Mouse (Mus musculus) c-Kit-positive CD71-positive TER-119-positive erythroid progenitor cells, embryonic 14.5 days (primary cell): ENCODE data around the gene Exd2.

Experiments
- DNase-seq: peaks from one replicate; pipeline ENCODE4 v3.0.0-alpha.2; 2013; ENCODE audit warnings: low spot score

Exd2 gene

DNA sequence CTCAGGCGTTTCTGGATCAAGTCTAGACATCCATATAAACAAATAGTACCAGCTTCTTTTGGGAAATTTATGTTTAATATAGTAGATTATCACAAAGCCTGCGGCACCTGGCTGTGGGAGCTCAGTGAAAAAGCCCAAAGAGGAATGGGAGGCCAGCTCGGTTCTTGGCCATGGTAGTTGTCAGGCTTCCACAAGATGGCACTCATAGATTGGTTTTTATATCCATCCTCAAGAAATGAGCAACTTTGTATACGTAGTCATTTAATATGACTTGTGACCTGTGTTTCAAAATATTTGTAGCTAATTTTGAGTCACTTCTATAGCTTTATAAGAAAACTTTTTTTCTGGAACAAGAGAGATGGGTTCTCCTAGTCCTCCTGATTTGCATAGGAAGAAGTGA is 35.5 kb downstream of the Exd2 start:
- no peak for DNase-seq

DNA sequence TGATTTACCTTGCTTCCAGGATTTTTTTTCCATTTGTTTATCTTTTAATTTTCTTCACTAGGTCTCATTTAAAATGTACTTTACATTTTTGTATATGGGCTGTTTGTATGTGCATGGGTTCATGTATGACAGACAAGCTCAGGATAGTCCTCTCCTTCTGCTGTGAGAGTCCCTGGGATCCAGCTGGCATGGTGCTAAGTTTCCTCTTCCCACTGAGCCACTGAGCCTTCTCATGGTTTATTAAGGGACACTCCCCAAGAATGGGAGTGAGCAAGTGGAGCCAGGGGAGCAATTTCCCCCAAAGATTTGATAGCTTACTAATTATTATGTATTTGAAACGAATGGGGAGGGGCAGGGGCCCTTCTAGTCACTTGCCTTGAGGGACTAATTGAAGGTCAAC is 37.6 kb downstream of the Exd2 start:
- no peak for DNase-seq

GRCm38 (mm10) chr12:80504718-80505117 is 41.8 kb downstream of the Exd2 start:
- no peak for DNase-seq

- no peak for DNase-seq
Observed at GRCm38 (mm10) chr12:80507041-80507745, 44.3 kb downstream of the Exd2 start.

GRCm38 (mm10) chr12:80517977-80518376 is 55.1 kb downstream of the Exd2 start, which contains the start of gene Galnt16:
Galnt16 (plus strand) TSS chr12:80518277.
- no peak for DNase-seq

GRCm38 (mm10) chr12:80518393-80518756 is 55.5 kb downstream of the Exd2 start:
- no peak for DNase-seq

DNA sequence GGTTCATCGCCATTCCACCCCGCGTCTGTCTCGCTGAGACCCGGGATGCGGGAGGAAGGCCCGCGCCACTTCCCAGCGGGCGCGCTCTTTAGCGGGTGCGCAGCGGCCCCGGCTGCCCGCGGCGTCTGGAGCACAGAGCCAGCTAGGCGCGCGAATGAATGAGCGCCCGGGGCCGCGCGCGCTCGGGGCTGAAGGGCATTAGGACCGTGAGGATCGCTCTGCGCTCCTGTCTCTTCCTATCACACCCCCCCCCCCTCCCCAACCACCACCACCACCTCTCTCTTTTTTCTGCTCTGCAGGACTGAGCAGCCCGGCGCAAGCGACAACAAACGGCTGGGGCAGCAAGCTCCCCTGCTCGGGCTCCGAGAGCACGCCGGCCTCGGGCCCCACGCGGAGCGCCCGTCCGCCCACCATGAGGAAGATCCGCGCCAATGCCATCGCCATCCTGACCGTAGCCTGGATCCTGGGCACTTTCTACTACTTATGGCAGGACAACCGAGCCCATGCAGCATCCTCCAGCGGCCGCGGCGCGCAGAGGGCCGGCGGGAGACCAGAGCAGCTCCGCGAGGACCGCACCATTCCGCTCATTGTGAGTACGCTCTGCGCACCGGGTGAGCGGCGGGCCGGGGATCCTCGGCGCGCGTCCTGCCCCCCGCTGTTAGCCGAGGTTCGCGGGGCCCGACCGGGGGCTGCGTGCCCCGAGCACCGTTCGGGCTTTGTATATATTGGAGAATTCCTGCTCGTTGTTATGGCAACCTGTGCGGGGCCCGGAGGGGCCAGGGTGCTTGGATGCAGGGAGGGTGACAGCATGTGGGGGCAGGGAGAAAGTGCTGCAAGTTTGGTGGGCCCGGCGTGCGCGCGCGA is 56.1 kb downstream of the Exd2 start:
- DNase-seq, result no peak

DNA sequence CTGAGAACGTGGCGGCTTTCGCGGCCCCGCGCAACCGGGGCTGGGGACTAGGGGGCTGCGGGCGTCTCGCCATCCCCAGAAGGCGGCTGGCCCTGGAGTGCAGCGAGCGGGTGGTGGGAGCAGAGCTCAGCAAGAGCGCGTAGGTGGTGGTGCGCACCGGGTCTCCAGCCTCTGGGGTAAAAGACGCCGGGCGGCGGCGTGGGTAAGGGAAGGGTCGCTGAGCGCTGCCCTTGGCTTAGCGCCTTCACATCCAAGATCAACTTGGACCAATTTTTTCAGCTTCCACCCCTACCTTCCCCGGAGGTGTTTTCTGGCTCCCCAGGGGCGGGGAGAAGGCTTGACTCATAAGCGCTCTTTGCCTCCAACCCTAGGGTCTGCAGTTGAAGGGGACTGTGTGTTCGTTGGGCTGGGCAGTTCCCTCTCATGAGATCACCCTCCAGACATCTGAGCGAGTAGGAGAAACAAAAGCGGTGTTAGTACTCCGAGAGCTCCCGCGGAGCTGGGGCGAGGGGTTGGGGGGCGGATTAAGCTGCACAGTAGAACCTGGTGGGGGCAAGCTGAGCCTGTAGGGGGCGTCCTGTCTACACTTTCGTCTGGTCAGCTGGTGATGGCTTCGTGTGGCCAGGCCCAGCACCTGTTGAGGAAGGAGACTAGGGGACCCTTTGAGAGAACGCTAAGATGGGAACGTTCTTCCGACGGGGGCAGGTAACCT is 56.9 kb downstream of the Exd2 start:
- no peak for DNase-seq

DNA sequence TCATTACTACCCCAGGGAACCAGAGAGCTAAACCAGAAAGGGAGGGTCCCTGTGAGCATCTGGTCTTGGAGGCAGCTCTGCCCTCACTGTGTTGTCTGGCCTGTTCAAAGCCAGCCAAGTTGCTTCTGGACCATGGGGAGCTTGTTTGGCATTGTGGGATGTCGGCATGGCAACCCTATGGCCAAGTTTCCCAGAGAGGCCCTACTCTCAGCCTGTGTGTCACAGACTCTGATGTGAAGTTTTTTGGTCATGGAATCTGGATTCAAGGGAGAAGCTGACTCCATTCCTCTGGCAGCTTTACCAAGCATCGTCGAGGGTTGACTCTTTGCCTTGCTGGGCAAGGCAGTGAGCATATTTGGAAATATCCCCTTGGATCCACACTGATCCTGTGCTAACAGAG is 59.1 kb downstream of the Exd2 start:
- DNase-seq, result no peak

DNA sequence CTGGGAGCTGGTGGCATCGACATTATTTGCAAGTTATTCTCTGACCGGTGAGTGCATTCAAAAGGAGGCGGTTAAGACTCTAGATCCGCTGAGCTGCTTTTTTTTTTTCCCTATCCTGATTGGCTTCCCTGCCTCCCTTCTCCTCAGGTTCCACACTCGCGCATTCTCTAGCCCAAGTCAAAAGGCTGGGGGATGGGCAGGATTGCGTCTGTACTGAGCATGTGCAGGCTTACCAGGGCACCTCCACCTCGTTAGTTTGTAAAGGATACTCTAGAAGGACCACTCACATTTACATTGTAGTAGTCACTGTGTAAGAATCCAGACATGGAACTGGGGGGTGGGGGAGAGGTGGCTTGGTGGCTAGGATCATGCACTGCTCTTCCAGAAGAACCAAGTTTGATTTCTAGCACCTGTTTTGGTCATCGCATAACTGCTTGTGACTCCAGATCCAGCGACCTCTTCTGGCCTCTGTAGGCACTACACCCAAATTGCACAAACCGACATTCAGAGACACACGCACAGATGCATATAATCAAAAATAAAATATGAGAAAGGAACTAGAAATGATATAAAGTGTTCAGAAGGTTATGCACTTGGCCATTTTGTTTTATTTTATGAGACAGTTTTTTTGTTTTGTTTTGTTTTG is 61.5 kb downstream of the Exd2 start:
- DNase-seq, result no peak

DNA sequence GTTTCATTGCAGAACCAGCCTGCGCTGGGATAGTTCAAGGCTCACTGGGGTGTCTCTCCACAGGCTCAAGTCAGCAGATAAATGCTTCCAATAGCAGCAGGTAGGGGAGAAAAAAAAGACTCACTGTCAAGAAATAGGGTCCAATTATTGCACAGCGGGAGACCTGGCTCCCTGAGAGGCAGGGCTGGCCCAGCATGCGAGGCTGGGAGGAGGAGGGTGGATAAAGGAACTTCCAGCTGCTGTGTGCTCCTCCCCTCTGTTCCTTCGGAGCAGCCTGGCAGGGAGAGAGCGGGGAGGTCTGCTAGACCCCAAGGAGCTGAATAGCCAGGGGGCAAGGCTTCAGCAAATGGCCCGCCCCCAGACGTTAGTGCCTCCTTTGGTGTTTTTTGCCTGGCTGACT is 62.6 kb downstream of the Exd2 start:
- no peak for DNase-seq

DNA sequence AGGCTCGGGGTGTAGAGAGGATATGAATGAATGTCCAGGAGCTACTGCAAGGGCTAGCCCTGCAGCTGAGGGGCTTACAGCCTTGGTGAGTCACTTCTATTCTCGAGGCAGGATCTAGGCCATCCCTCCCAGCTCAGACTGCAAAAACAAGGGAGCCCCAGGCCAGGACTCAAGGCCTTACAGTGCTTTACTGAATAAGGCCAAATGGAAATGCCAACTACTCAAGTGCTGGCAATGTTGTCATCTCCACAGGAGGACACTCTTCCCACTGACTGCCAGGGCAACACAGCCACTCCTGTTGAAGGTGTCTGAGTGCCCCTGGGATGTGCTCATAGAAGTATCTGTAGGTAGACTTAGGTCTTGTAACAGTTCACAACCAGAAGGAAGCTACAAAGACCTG is 63.6 kb downstream of the Exd2 start:
- DNase-seq, result no peak

GRCm38 (mm10) chr12:80527727-80528389 is 65.0 kb downstream of the Exd2 start:
- DNase-seq, result no peak

DNA sequence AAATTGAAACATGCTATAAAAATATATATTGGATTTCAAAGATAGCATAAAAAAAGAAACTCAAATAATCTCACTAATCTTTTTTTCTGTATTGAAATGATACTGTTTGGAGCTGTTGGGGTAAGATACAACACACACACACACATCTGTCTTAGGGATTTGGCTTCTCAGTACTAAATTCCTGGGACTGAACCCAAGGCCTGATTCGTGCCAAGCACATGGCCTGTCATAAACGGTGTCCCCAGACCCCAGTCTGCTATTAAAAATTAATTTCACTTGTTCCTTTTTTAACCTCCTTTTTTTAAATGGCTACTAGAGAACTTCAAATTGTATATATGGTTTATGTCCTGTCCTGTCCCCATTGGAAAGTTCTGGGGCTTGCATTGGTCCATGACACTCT is 67.2 kb downstream of the Exd2 start:
- DNase-seq, result no peak

GRCm38 (mm10) chr12:80530630-80531029 is 67.7 kb downstream of the Exd2 start:
- no peak for DNase-seq

- peak; percentile 15 for DNase-seq
Observed at GRCm38 (mm10) chr12:80531585-80531984, 68.7 kb downstream of the Exd2 start.

GRCm38 (mm10) chr12:80533876-80534275 is 71.0 kb downstream of the Exd2 start:
- no peak for DNase-seq

- DNase-seq, result no peak
Observed at GRCm38 (mm10) chr12:80537313-80537712, 74.4 kb downstream of the Exd2 start.

- DNase-seq, result no peak
Observed at GRCm38 (mm10) chr12:80538311-80538710, 75.4 kb downstream of the Exd2 start.

DNA sequence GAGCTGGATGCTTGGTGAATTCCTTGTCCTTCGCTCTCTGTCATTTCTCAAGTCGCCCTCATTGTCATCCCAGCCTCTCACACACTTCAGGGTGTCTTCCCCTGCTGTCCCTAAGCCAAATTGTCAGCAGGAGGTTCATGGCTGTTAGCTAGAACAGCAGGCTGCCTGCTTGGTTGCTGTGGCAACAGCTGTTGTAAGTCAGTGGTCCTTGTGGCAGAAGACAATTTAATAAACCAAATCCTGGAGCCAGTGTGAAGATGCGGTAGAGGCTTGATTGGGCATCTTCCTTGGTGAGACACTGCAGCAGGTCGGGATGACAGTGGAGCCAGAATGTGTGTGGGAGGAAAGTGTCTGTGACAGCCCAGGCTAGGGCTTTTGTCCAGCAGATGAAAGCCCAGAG is 82.4 kb downstream of the Exd2 start:
- no peak for DNase-seq

DNA sequence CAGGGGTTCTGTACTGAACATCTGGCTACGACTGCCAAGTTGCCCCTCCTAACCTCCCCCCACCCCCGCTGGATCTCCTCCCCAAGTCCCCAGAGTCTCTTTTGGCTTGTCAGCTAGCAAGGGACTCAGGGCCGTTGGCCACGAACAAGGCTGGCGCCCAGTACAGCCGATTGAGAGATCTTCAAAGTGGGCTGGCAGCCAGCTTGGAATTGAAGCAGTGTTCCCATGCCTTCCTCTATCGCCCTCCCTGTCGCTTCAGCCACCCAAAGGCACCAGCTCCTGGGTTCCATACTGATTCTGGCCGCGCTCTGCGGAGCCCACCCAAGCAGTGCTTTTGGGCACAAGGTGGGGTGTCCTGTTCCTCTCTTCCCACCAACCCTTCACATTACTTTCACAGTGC is 86.8 kb downstream of the Exd2 start:
- DNase-seq, result no peak
